Mouse (Mus musculus): ENCODE data around the gene Pxylp1. TPM values are rescaled to one million over a fixed set of nuclear protein-coding genes. Genes with fewer than 3 reads are reported as not detected.

The Pxylp1 gene
- 5.6 and 7.6 TPM in 2 replicates for polyA plus RNA-seq (2015; fragmentation: Nextera tagmentation; extraction: Ambion mirVana)

DNA sequence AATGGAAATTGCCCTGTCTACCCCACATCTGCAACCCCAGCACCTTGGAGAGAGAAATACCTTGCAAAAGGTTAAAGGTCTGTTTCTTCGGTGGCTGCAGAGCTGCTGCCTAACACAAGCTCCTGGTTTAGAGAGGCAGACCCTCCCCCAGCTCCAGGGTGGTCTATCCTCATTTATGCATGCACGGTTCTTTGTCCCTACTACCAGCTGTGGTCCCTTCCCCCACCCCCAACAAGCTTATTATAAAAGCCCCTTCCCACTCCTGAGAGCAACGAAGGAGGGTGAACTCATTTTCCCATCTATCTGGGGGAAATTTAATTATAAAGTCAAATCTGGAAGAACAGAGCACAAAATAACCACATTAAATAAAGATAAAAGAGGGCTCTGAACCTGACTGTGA lies at the start of gene Pxylp1:
Gene Pxylp1, minus strand, starts transcription at position 124 of the 400 bp plus-strand sequence.

Other genes starting within 250 kb of the Pxylp1 start
- 21.9 and 32.4 TPM in 2 replicates for gene Zbtb38, start 139.8 kb downstream of the Pxylp1 start, polyA plus RNA-seq (2015; fragmentation: Nextera tagmentation; extraction: Ambion mirVana)
- gene Spsb4, start 126.2 kb upstream of the Pxylp1 start, polyA plus RNA-seq (2015; fragmentation: Nextera tagmentation; extraction: Ambion mirVana) = 6.2 and 6.7 TPM in 2 replicates
- gene Slc25a36, start 218.5 kb upstream of the Pxylp1 start, polyA plus RNA-seq (2015; fragmentation: Nextera tagmentation; extraction: Ambion mirVana) = 28.9 and 43.8 TPM in 2 replicates

Data from adrenal gland, postnatal 0 days (tissue).